In genomic region chr5:117133446-117134065, GRCm38 (mm10) we compare ENCODE assay signal across 8 mouse cellular contexts. TPM values are rescaled to one million over a fixed set of nuclear protein-coding genes. Genes with fewer than 3 reads are reported as not detected.
DNase-seq lines count a peak whose midpoint lies in the region; ATAC-seq and TF ChIP-seq lines count a peak whose summit lies in the region.

No protein-coding gene starts in this region.

- no peak for DNase-seq in heart, postnatal 4 days
- no peak for DNase-seq in intestine, embryonic 14.5 days (ENCODE audit: low spot score)
- DNase-seq in thymus, postnatal 36 days: peak; percentile 82 to 89
- DNase-seq in cerebellum, adult 2 months: no peak

- peaks cover 37% of the 10 kb centered on the region for H3K4me1 ChIP-seq in heart, embryonic 11.5 days (ENCODE audit: control insufficient read depth, insufficient read depth, low read length)
- peaks cover 28% of the 10 kb centered on the region for H3K4me1 ChIP-seq in intestine, embryonic 14.5 days (replicated peaks; ENCODE audit: control insufficient read depth, insufficient read depth, low read length)
- peaks cover 11% of the 10 kb centered on the region; the same call in 1 of the 2 replicates for H3K4me1 ChIP-seq in midbrain, embryonic 15.5 days
- H3K4me1 ChIP-seq in hindbrain, embryonic 12.5 days: peaks cover 14% of the 10 kb centered on the region
- peaks cover 21% of the 10 kb centered on the region for H3K4me1 ChIP-seq in cerebellum, adult 2 months (ENCODE audit: control insufficient read depth, insufficient read depth, low read length)

- no peaks in the 10 kb centered on the region for H3K36me3 ChIP-seq in heart, embryonic 11.5 days (ENCODE audit: control insufficient read depth, insufficient read depth, low read length)
- H3K36me3 ChIP-seq in intestine, embryonic 14.5 days (ENCODE audit: control insufficient read depth, insufficient read depth, low read length): no peaks in the 10 kb centered on the region
- H3K36me3 ChIP-seq in midbrain, embryonic 15.5 days (replicated peaks): no peaks in the 10 kb centered on the region
- no peaks in the 10 kb centered on the region for H3K36me3 ChIP-seq in hindbrain, embryonic 12.5 days

- TF ChIP-seq CTCF in cerebellum, adult 2 months (IDR thresholded peaks at IDR 0.05; ENCODE audit: borderline replicate concordance, insufficient read depth, low read depth, low read length): no peak

- H3K27me3 ChIP-seq in heart, embryonic 11.5 days (ENCODE audit: control insufficient read depth, insufficient read depth, low read length): no peaks in the 10 kb centered on the region
- H3K27me3 ChIP-seq in intestine, embryonic 14.5 days (replicated peaks; ENCODE audit: control insufficient read depth, insufficient read depth, low read length): no peaks in the 10 kb centered on the region
- H3K27me3 ChIP-seq in midbrain, embryonic 15.5 days (replicated peaks): no peaks in the 10 kb centered on the region
- H3K27me3 ChIP-seq in hindbrain, embryonic 12.5 days: no peaks in the 10 kb centered on the region
- no peaks in the 10 kb centered on the region for H3K27me3 ChIP-seq in cerebellum, adult 2 months (ENCODE audit: control insufficient read depth, insufficient read depth, low read length)

- 0 out of 2 replicates have a peak overlapping the region, but pooled peaks have one; percentile 13 for H3K4me3 ChIP-seq in heart, embryonic 11.5 days (ENCODE audit: low read depth, low read length)
- no peak overlapping the region for H3K4me3 ChIP-seq in intestine, embryonic 14.5 days (ENCODE audit: low read depth, low read length)
- no peak overlapping the region for H3K4me3 ChIP-seq in midbrain, embryonic 15.5 days
- H3K4me3 ChIP-seq in hindbrain, embryonic 12.5 days: no peak overlapping the region
- H3K4me3 ChIP-seq in cerebellum, adult 2 months (replicated peaks; ENCODE audit: insufficient read depth, low read depth, low read length): no peak overlapping the region

- no peak for TF ChIP-seq POLR2A in cerebellum, adult 2 months (IDR thresholded peaks at IDR 0.05; ENCODE audit: borderline replicate concordance, insufficient read depth, low read length)

- no peak for ATAC-seq in heart, embryonic 11.5 days (replicated peaks; ENCODE audit: insufficient number of reproducible peaks, low FRiP score, low TSS enrichment)
- ATAC-seq in intestine, embryonic 14.5 days (replicated peaks; ENCODE audit: low FRiP score, low TSS enrichment, low read depth): no peak
- peak; percentile 86 for ATAC-seq in megakaryocyte, adult 5-6 weeks (ENCODE audit: poor library complexity, severe bottlenecking)
- ATAC-seq in midbrain, embryonic 15.5 days (replicated peaks): no peak
- no peak for ATAC-seq in hindbrain, embryonic 12.5 days (ENCODE audit: low FRiP score)

- peak overlapping the region; percentile 67 for H3K27ac ChIP-seq in heart, embryonic 11.5 days (ENCODE audit: low read depth, low read length)
- H3K27ac ChIP-seq in intestine, embryonic 14.5 days (ENCODE audit: low read depth): peak overlapping the region; percentile 69; the same call in 1 of the 2 replicates
- no peak overlapping the region for H3K27ac ChIP-seq in midbrain, embryonic 15.5 days
- H3K27ac ChIP-seq in hindbrain, embryonic 12.5 days: no peak overlapping the region
- no peak overlapping the region for H3K27ac ChIP-seq in cerebellum, adult 2 months (ENCODE audit: insufficient read depth, low read length)

- 57% methylated on average over 17 of the region's 17 CpGs for WGBS in heart, embryonic 11.5 days (ENCODE audit: insufficient replicate concordance)
- 75% methylated on average over 17 of the region's 17 CpGs for WGBS in intestine, embryonic 14.5 days
- WGBS in midbrain, embryonic 15.5 days: 88% methylated on average over 17 of the region's 17 CpGs
- 86% methylated on average over 17 of the region's 17 CpGs for WGBS in hindbrain, embryonic 12.5 days
- WGBS in cerebellum, adult 2 months: 86% methylated on average over 17 of the region's 17 CpGs

- H3K4me2 ChIP-seq in heart, embryonic 11.5 days: peak overlapping the region; percentile 47
- H3K4me2 ChIP-seq in intestine, embryonic 14.5 days (ENCODE audit: low read length): no peak overlapping the region
- H3K4me2 ChIP-seq in midbrain, embryonic 15.5 days: no peak overlapping the region
- H3K4me2 ChIP-seq in hindbrain, embryonic 12.5 days (replicated peaks): no peak overlapping the region

- 0 out of 2 replicates have a peak overlapping the region, but pooled peaks have one; percentile 13 for H3K9ac ChIP-seq in heart, embryonic 11.5 days (ENCODE audit: low read depth, low read length)
- no peak overlapping the region for H3K9ac ChIP-seq in intestine, embryonic 14.5 days (ENCODE audit: low read length)
- H3K9ac ChIP-seq in midbrain, embryonic 15.5 days: no peak overlapping the region
- H3K9ac ChIP-seq in hindbrain, embryonic 12.5 days: no peak overlapping the region

- no peaks in the 10 kb centered on the region for H3K9me3 ChIP-seq in heart, embryonic 11.5 days (replicated peaks; ENCODE audit: control insufficient read depth, low read length)
- no peaks in the 10 kb centered on the region for H3K9me3 ChIP-seq in intestine, embryonic 14.5 days (ENCODE audit: control insufficient read depth, low read length)
- no peaks in the 10 kb centered on the region for H3K9me3 ChIP-seq in midbrain, embryonic 15.5 days
- H3K9me3 ChIP-seq in hindbrain, embryonic 12.5 days (replicated peaks): no peaks in the 10 kb centered on the region

RNA-seq across cellular contexts. Expression of gene Taok3, which starts 13.6 kb away (rescaled TPM):
- 12.9 and 13.8 TPM in 2 replicates for polyA plus RNA-seq in heart, embryonic 11.5 days (2014; fragmentation: Nextera tagmentation; extraction: Ambion mirVana)
- 10 to 100 TPM in 1 of 2 experiments, 1 to 10 TPM in 1; 8.6 to 10.5 TPM for total RNA-seq in heart, postnatal 4 days (2021)
- 32.7 and 37.7 TPM in 2 replicates for polyA plus RNA-seq in intestine, embryonic 14.5 days (2014; fragmentation: Nextera tagmentation; extraction: Ambion mirVana)
- 73.8 and 80.2 TPM in 2 replicates for total RNA-seq in megakaryocyte, adult 5-6 weeks (2015)
- 57.5 and 72.8 TPM in 2 replicates for total RNA-seq in megakaryocyte, adult 5-6 weeks (2017)
- polyA plus RNA-seq in midbrain, embryonic 15.5 days (2015; fragmentation: Nextera tagmentation; extraction: Ambion mirVana): 58.8 and 59.2 TPM in 2 replicates
- 30.6 and 31.8 TPM in 2 replicates for polyA plus RNA-seq in hindbrain, embryonic 12.5 days (2016; fragmentation: Nextera tagmentation; extraction: Ambion mirVana)
- 43.6 and 47.0 TPM in 2 replicates for polyA plus RNA-seq in cerebellum, adult 2 months (2012; rRNA removed)

RNA-seq across cellular contexts. Expression of gene Suds3, which starts 17.6 kb away (rescaled TPM):
- polyA plus RNA-seq in heart, embryonic 11.5 days (2014; fragmentation: Nextera tagmentation; extraction: Ambion mirVana): 36.8 and 37.1 TPM in 2 replicates
- total RNA-seq in heart, postnatal 4 days (2021): 10 to 100 TPM; 68.6 to 80.3 TPM
- polyA plus RNA-seq in intestine, embryonic 14.5 days (2014; fragmentation: Nextera tagmentation; extraction: Ambion mirVana): 42.0 and 44.1 TPM in 2 replicates
- total RNA-seq in megakaryocyte, adult 5-6 weeks (2015): 18.0 and 18.8 TPM in 2 replicates
- 93.5 and 102 TPM in 2 replicates for total RNA-seq in megakaryocyte, adult 5-6 weeks (2017)
- 87.3 and 87.4 TPM in 2 replicates for polyA plus RNA-seq in midbrain, embryonic 15.5 days (2015; fragmentation: Nextera tagmentation; extraction: Ambion mirVana)
- polyA plus RNA-seq in hindbrain, embryonic 12.5 days (2016; fragmentation: Nextera tagmentation; extraction: Ambion mirVana): 118 and 120 TPM in 2 replicates
- polyA plus RNA-seq in cerebellum, adult 2 months (2012; rRNA removed): 119 and 127 TPM in 2 replicates

Comparison
In these comparisons a context has a peak if more than half of its experiments do, and no peak if none do; other contexts are left out.
1. H3K27ac ChIP-seq: peak in heart, embryonic 11.5 days (single experiment) and intestine, embryonic 14.5 days (single experiment); none in midbrain, embryonic 15.5 days (single experiment), hindbrain, embryonic 12.5 days (single experiment) and cerebellum, adult 2 months (single experiment).
2. DNase-seq: peak in thymus, postnatal 36 days (2 of 2); none in heart, postnatal 4 days (single experiment), intestine, embryonic 14.5 days (single experiment) and cerebellum, adult 2 months (0 of 2).